Mouse (Mus musculus): ENCODE measurements around the gene Olfr455. TPM values are rescaled to one million over a fixed set of nuclear protein-coding genes. Genes with fewer than 3 reads are reported as not detected.

The Olfr455 gene
- polyA plus RNA-seq, 1 experiment = not detected

DNA sequence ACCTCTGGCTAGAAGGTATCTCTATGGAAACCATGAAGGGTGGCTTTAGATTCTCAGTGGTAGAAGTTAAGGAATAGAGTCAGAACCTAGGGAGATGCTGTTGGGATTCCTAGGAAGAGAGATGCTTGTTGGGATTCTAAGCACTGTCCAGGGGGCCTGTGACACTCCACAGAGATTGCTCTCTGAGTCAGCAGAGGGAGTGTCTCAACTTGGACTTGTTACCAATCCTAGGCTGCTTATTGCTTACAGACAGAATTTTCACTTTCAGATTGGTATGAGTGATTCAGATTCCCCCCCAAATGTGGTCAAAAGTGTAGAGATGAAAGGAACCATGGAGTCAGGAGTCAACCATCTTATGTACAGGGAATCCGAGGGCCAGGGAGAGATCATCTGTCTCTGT lies 57.7 kb downstream of the Olfr455 start:
- no peaks in the 10 kb centered on the region for H3K4me1 ChIP-seq (ENCODE audit: control insufficient read depth, insufficient read depth, low read length)
- WGBS = 72% methylated on average over 1 of the region's 1 CpGs
- no peak overlapping the region for H3K27ac ChIP-seq (ENCODE audit: insufficient read depth, low read depth, low read length)
- TF ChIP-seq CTCF (conservative IDR thresholded peaks at IDR 0.05; ENCODE audit: insufficient read depth, insufficient read length, low read depth, low read length) (no peak), POLR2A (IDR thresholded peaks at IDR 0.05; ENCODE audit: low read depth, low read length) (no peak)
- no peak for DNase-seq
- no peaks in the 10 kb centered on the region for H3K36me3 ChIP-seq (ENCODE audit: control insufficient read depth, insufficient read depth, low read length)
- H3K27me3 ChIP-seq (replicated peaks; ENCODE audit: control insufficient read depth, insufficient read depth, low read length) = no peaks in the 10 kb centered on the region
- no peak overlapping the region for H3K4me3 ChIP-seq (ENCODE audit: insufficient read depth, low read depth, low read length)

- H3K36me3 ChIP-seq (ENCODE audit: control insufficient read depth, insufficient read depth, low read length) = no peaks in the 10 kb centered on the region
- H3K4me1 ChIP-seq (ENCODE audit: control insufficient read depth, insufficient read depth, low read length) = no peaks in the 10 kb centered on the region
- H3K27me3 ChIP-seq (replicated peaks; ENCODE audit: control insufficient read depth, insufficient read depth, low read length) = no peaks in the 10 kb centered on the region
- 83% methylated on average over 1 of the region's 1 CpGs for WGBS
- H3K27ac ChIP-seq (ENCODE audit: insufficient read depth, low read depth, low read length) = no peak within 1 kb of the TSS
- no peak within 1 kb of the TSS for H3K4me3 ChIP-seq (ENCODE audit: insufficient read depth, low read depth, low read length)
- no peak for DNase-seq
- TF ChIP-seq POLR2A (IDR thresholded peaks at IDR 0.05; ENCODE audit: low read depth, low read length) (no peak), CTCF (conservative IDR thresholded peaks at IDR 0.05; ENCODE audit: insufficient read depth, insufficient read length, low read depth, low read length) (no peak)
Observed at GRCm38 (mm10) chr6:42487114-42487513, 60.3 kb downstream of the Olfr455 start, which contains the start of gene Olfr456. TSS of gene Olfr456 (minus strand) at chr6:42487214.

Other genes starting within 250 kb of the Olfr455 start
- 0.05 TPM in 2 replicates for gene Fam131b, start 222.9 kb downstream of the Olfr455 start, polyA plus RNA-seq (2012; rRNA removed)
- gene Zyx, start 198.0 kb downstream of the Olfr455 start, polyA plus RNA-seq (2012; rRNA removed) = 90.0 and 94.2 TPM in 2 replicates
- gene Epha1, start 174.3 kb downstream of the Olfr455 start, polyA plus RNA-seq (2012; rRNA removed) = 17.0 and 20.0 TPM in 2 replicates
- not detected in 2 replicates for gene Tas2r143, start 147.3 kb downstream of the Olfr455 start, polyA plus RNA-seq (2012; rRNA removed)
- not detected in 2 replicates for gene Tas2r135, start 142.2 kb downstream of the Olfr455 start, polyA plus RNA-seq (2012; rRNA removed)
- gene Tas2r126, start 113.1 kb downstream of the Olfr455 start, polyA plus RNA-seq (2012; rRNA removed) = not detected in 2 replicates
- gene Olfr458, start 82.4 kb downstream of the Olfr455 start, polyA plus RNA-seq (2012; rRNA removed) = not detected in 2 replicates
- not detected in 2 replicates for gene Olfr457, start 71.3 kb downstream of the Olfr455 start, polyA plus RNA-seq (2012; rRNA removed)
- gene Olfr456, start 60.4 kb downstream of the Olfr455 start, polyA plus RNA-seq (2012; rRNA removed) = not detected in 2 replicates
- gene Tcaf3, start 50.1 kb upstream of the Olfr455 start, polyA plus RNA-seq (2012; rRNA removed) = not detected in 2 replicates
- gene Tcaf2, start 97.7 kb upstream of the Olfr455 start, polyA plus RNA-seq (2012; rRNA removed) = 1.2 and 1.4 TPM in 2 replicates
- 13.2 and 13.7 TPM in 2 replicates for gene Tcaf1, start 162.5 kb upstream of the Olfr455 start, polyA plus RNA-seq (2012; rRNA removed)
- not detected in 2 replicates for gene Olfr453, start 191.8 kb upstream of the Olfr455 start, polyA plus RNA-seq (2012; rRNA removed)
- not detected in 2 replicates for gene Olfr38, start 208.8 kb upstream of the Olfr455 start, polyA plus RNA-seq (2012; rRNA removed)
- not detected in 2 replicates for gene Olfr452, start 237.5 kb upstream of the Olfr455 start, polyA plus RNA-seq (2012; rRNA removed)